Mouse (Mus musculus) liver, embryonic 15.5 days (tissue): ENCODE data around the gene Edaradd. TPM values are rescaled to one million over a fixed set of nuclear protein-coding genes. Genes with fewer than 3 reads are reported as not detected.
"Not testable (repeated sequence)": the region's sequence is repeated elsewhere in the genome, so short reads cannot be mapped to it uniquely, and the experiment has no call there.

Source experiments
- ATAC-seq: fragments of 200-750 bp; cut with Nextera tagmentation; 2 replicates; pipeline ENCODE4 v1.8.0; 2017; ENCODE audit warnings: moderate number of reproducible peaks, mild to moderate bottlenecking, moderate library complexity; ENCODE audit not compliant: insufficient read depth
- H3K27ac ChIP-seq: fragments of 300-500 bp; sonication (generic); replicated peaks from 2 replicates; pipeline ENCODE4 v1.5.1; 2015; ENCODE audit warnings: mild to moderate bottlenecking, inconsistent platforms
- H3K27me3 ChIP-seq: fragments of 300-500 bp; sonication (generic); 2 replicates; pipeline ENCODE4 v1.6.1; 2015; ENCODE audit warnings: mild to moderate bottlenecking, inconsistent platforms
- H3K36me3 ChIP-seq: fragments of 300-500 bp; sonication (generic); replicated peaks from 2 replicates; pipeline ENCODE4 v1.6.1; 2015; ENCODE audit warnings: moderate library complexity, mild to moderate bottlenecking, inconsistent platforms
- H3K4me1 ChIP-seq: fragments of 300-500 bp; sonication (generic); replicated peaks from 2 replicates; pipeline ENCODE4 v1.6.1; 2015; ENCODE audit warnings: inconsistent platforms
- H3K4me2 ChIP-seq: fragments of 300-500 bp; sonication (generic); 2 replicates; pipeline ENCODE4 v1.6.1; 2015; ENCODE audit warnings: moderate library complexity, mild to moderate bottlenecking, inconsistent platforms
- H3K4me3 ChIP-seq: fragments of 300-500 bp; sonication (generic); replicated peaks from 2 replicates; pipeline ENCODE4 v1.5.1; 2015; ENCODE audit warnings: mild to moderate bottlenecking, inconsistent platforms
- H3K9ac ChIP-seq: fragments of 300-500 bp; sonication (generic); 2 replicates; pipeline ENCODE4 v1.6.1; 2015; ENCODE audit warnings: moderate library complexity, mild to moderate bottlenecking, inconsistent platforms
- H3K9me3 ChIP-seq: fragments of 300-500 bp; sonication (generic); replicated peaks from 2 replicates; pipeline ENCODE4 v1.6.1; 2016; ENCODE audit warnings: inconsistent platforms
- WGBS: fragments of 180-500 bp; shearing (Covaris S2); methylation state at CpG from one replicate; pipeline ENCODE4 v1.1.7; 2015; ENCODE audit warnings: mixed read lengths; ENCODE audit not compliant: insufficient replicate concordance; 5-methylcytosine and 5-hydroxymethylcytosine counted together
- polyA plus RNA-seq: library from polyadenylated mRNA; unstranded; fragments of >200 nt; fragmentation: Nextera tagmentation; extraction: Ambion mirVana; gene quantifications from 2 replicates; pipeline ENCODE4 v1.2.1, GENCODE M21; 2015

Gene Edaradd
- polyA plus RNA-seq, 1 experiment from 2014 or later = 0.13 TPM

- Histone ChIP-seq H3K4me2 (no peak overlapping the region), H3K4me1 (no peaks in the 10 kb centered on the region), H3K9me3 (no peaks in the 10 kb centered on the region), H3K9ac (no peak overlapping the region), H3K27ac (no peak overlapping the region), H3K27me3 (no peaks in the 10 kb centered on the region), H3K36me3 (no peaks in the 10 kb centered on the region), H3K4me3 (no peak overlapping the region)
- ATAC-seq = no peak
- WGBS = 63% methylated on average over 2 of the region's 2 CpGs
Observed at GRCm38 (mm10) chr13:12485197-12485596, 35.0 kb downstream of the Edaradd start.

DNA sequence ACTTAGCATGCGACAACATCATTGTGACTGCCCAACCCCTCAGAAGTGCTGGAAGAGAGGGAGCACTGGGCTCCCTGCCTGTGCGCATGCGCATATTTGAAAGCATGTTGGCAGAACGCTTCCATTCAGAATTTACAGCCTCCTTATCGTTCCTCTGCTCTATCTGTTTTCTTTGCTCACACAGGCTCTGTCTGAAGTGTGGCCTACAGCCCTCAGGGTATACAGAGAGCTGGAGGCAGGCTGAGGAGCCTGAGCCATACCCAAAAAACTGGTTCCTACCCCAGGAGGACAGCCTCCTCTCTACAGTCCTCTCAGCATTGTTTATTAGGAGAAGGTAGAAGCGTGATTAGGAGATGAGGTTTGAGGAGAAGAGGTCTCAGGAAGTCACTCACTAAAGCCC, 40.4 kb downstream of the Edaradd start:
- Histone ChIP-seq H3K4me2 (no peak overlapping the region), H3K27ac (no peak overlapping the region), H3K9me3 (no peaks in the 10 kb centered on the region), H3K36me3 (no peaks in the 10 kb centered on the region), H3K9ac (no peak overlapping the region), H3K4me3 (no peak overlapping the region), H3K4me1 (no peaks in the 10 kb centered on the region), H3K27me3 (no peaks in the 10 kb centered on the region)
- ATAC-seq = no peak
- WGBS = 73% methylated on average over 6 of the region's 6 CpGs

- WGBS = 73% methylated on average over 15 of the region's 15 CpGs
- H3K4me3 ChIP-seq = no peak overlapping the region
- no peak overlapping the region for H3K27ac ChIP-seq
- no peaks in the 10 kb centered on the region for H3K4me1 ChIP-seq
- H3K36me3 ChIP-seq = no peaks in the 10 kb centered on the region
- no peak overlapping the region for H3K9ac ChIP-seq
- no peaks in the 10 kb centered on the region for H3K9me3 ChIP-seq
- no peak overlapping the region for H3K4me2 ChIP-seq
- no peaks in the 10 kb centered on the region for H3K27me3 ChIP-seq
- ATAC-seq = no peak
Observed at GRCm38 (mm10) chr13:12478301-12478700, 41.9 kb downstream of the Edaradd start.

- Histone ChIP-seq H3K27me3 (no peaks in the 10 kb centered on the region), H3K9ac (no peak overlapping the region), H3K9me3 (no peaks in the 10 kb centered on the region), H3K4me2 (no peak overlapping the region), H3K4me3 (no peak overlapping the region), H3K4me1 (no peaks in the 10 kb centered on the region), H3K27ac (no peak overlapping the region), H3K36me3 (no peaks in the 10 kb centered on the region)
- WGBS = 86% methylated on average over 4 of the region's 4 CpGs
- ATAC-seq = no peak
Observed at GRCm38 (mm10) chr13:12476886-12477285, 43.4 kb downstream of the Edaradd start.

GRCm38 (mm10) chr13:12475239-12475638, 45.0 kb downstream of the Edaradd start:
- ATAC-seq = no peak
- WGBS = 60% methylated on average over 6 of the region's 6 CpGs

GRCm38 (mm10) chr13:12473724-12474378, 46.4 kb downstream of the Edaradd start:
- H3K4me3 ChIP-seq = no peak overlapping the region
- H3K9me3 ChIP-seq = no peaks in the 10 kb centered on the region
- no peak overlapping the region for H3K9ac ChIP-seq
- H3K4me2 ChIP-seq = no peak overlapping the region
- H3K36me3 ChIP-seq = no peaks in the 10 kb centered on the region
- H3K27ac ChIP-seq = no peak overlapping the region
- no peaks in the 10 kb centered on the region for H3K27me3 ChIP-seq
- 32% methylated on average over 8 of the region's 8 CpGs for WGBS
- 0 out of 2 replicates have a peak, but pooled peaks cover 5% of the 10 kb centered on the region for H3K4me1 ChIP-seq
- no peak for ATAC-seq

More at GRCm38 (mm10) chr13:12475239-12475638, 45.0 kb downstream of the Edaradd start:
- Histone ChIP-seq H3K4me1 (no peaks in the 10 kb centered on the region), H3K27ac (no peak overlapping the region), H3K4me2 (no peak overlapping the region), H3K4me3 (no peak overlapping the region), H3K9me3 (no peaks in the 10 kb centered on the region), H3K27me3 (no peaks in the 10 kb centered on the region), H3K36me3 (no peaks in the 10 kb centered on the region), H3K9ac (no peak overlapping the region)

- H3K36me3 ChIP-seq = no peaks in the 10 kb centered on the region
- no peak overlapping the region for H3K27ac ChIP-seq
- peaks cover 5% of the 10 kb centered on the region; the same call in 1 of the 2 replicates for H3K4me1 ChIP-seq
- no peak for ATAC-seq
- no peak overlapping the region for H3K9ac ChIP-seq
- H3K4me2 ChIP-seq = no peak overlapping the region
- H3K27me3 ChIP-seq = no peaks in the 10 kb centered on the region
- no peaks in the 10 kb centered on the region for H3K9me3 ChIP-seq
- no peak overlapping the region for H3K4me3 ChIP-seq
- 51% methylated on average over 1 of the region's 1 CpGs for WGBS
Observed at GRCm38 (mm10) chr13:12468488-12468887, 51.8 kb downstream of the Edaradd start.

DNA sequence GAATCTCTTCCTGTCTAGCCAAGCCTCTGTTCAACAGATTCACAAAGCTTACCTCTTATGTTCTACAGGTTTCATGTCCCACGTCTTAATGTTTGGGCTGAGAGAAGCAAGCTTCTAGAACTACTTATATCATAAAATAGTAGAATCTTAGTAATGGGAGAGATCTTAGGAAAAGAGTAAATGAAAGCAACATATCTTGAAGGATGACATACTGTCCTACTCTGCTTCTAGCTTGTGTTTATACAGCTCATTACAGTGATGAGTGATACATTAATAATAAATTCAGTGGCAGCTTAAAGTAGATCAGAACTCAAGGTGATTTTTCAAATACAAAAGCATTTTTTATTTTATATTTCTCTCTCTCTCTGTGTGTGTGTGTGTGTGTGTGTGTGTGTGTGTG, 55.4 kb downstream of the Edaradd start, which contains the start of gene Lgals8:
Gene Lgals8 (minus strand): TSS at position 101 of the 400 bp plus-strand sequence.
- no peaks in the 10 kb centered on the region for H3K36me3 ChIP-seq
- H3K27me3 ChIP-seq = no peaks in the 10 kb centered on the region
- no peak for ATAC-seq
- no peak within 1 kb of the TSS for H3K4me3 ChIP-seq
- no peak within 1 kb of the TSS for H3K9ac ChIP-seq
- WGBS = 77% methylated on average over 1 of the region's 1 CpGs
- H3K27ac ChIP-seq = 0 out of 2 replicates have a peak within 1 kb of the TSS, but pooled peaks have one; percentile 14
- no peaks in the 10 kb centered on the region for H3K9me3 ChIP-seq
- peaks cover 26% of the 10 kb centered on the region for H3K4me1 ChIP-seq
- H3K4me2 ChIP-seq = no peak within 1 kb of the TSS

GRCm38 (mm10) chr13:12464159-12464558, 56.1 kb downstream of the Edaradd start:
- H3K9ac ChIP-seq, H3K36me3 ChIP-seq, H3K27me3 ChIP-seq: not testable (repeated sequence)

GRCm38 (mm10) chr13:12462623-12463022, 57.6 kb downstream of the Edaradd start:
- H3K27ac ChIP-seq = no peak overlapping the region; the same call in 1 of the 2 replicates
- WGBS = 52% methylated on average over 4 of the region's 4 CpGs
- no peak overlapping the region for H3K4me3 ChIP-seq
- no peak overlapping the region for H3K9ac ChIP-seq
- H3K9me3 ChIP-seq = no peaks in the 10 kb centered on the region
- peaks cover 24% of the 10 kb centered on the region for H3K4me1 ChIP-seq
- H3K4me2 ChIP-seq = 0 out of 2 replicates have a peak overlapping the region, but pooled peaks have one; percentile 0
- H3K27me3 ChIP-seq = no peaks in the 10 kb centered on the region
- no peak for ATAC-seq
- 0 out of 2 replicates have a peak, but pooled peaks cover 8% of the 10 kb centered on the region for H3K36me3 ChIP-seq

More at GRCm38 (mm10) chr13:12464159-12464558, 56.1 kb downstream of the Edaradd start:
- H3K27ac ChIP-seq, H3K4me3 ChIP-seq, H3K4me2 ChIP-seq, ATAC-seq, H3K9me3 ChIP-seq: not testable (repeated sequence)
- 69% methylated on average over 6 of the region's 6 CpGs for WGBS
- peaks cover 24% of the 10 kb centered on the region for H3K4me1 ChIP-seq

DNA sequence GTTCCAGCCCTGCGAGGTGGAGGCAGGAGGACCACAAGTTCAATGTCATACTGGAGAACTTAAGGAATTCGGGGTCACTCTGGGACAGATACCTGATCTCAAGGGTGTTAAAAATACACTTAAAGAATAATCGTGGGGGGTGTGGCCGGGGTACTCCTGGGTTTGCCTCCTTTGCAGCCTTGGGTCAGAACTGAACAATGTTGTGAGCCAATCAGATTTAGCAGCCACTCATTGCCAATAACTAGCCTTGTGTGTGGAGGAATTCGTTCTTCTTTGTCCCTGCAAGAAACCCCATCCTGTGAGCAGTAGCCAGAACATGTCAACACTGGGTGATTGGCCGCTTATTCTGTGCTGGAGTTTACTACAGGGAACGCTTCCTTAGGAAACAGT, 58.5 kb downstream of the Edaradd start:
- Histone ChIP-seq H3K36me3 (0 out of 2 replicates have a peak, but pooled peaks cover 12% of the 10 kb centered on the region), H3K4me3 (peak overlapping the region; percentile 88), H3K27me3 (no peaks in the 10 kb centered on the region), H3K4me2 (peak overlapping the region; percentile 87), H3K9ac (peak overlapping the region; percentile 86), H3K27ac (peak overlapping the region; percentile 83; the same call in 1 of the 2 replicates), H3K4me1 (peaks cover 27% of the 10 kb centered on the region), H3K9me3 (no peaks in the 10 kb centered on the region)
- WGBS = 6% methylated on average over 7 of the region's 7 CpGs
- 0 out of 2 replicates have a peak, but pooled peaks have one; percentile 0 for ATAC-seq
